Mouse (Mus musculus) heart, embryonic 15.5 days (tissue): Measurements from ENCODE around the gene Hectd1. TPM values are rescaled to one million over a fixed set of nuclear protein-coding genes. Genes with fewer than 3 reads are reported as not detected.
A peak's percentile ranks its signal among the peaks of the same experiment; 100 is the strongest.

Experiments used
- ATAC-seq: fragments of 200-750 bp; cut with Nextera tagmentation; replicated peaks from 2 replicates; pipeline ENCODE4 v1.8.0; 2017; ENCODE audit warnings: low read depth, moderate TSS enrichment; ENCODE audit not compliant: insufficient number of reproducible peaks, insufficient read depth, low FRiP score
- H3K27ac ChIP-seq: fragments of 300-500 bp; sonication (generic); 2 replicates; pipeline ENCODE4 v1.5.1; 2015; ENCODE audit warnings: mild to moderate bottlenecking, inconsistent platforms
- H3K27me3 ChIP-seq: fragments of 300-500 bp; sonication (generic); 2 replicates; pipeline ENCODE4 v1.6.1; 2015; ENCODE audit warnings: inconsistent platforms
- H3K36me3 ChIP-seq: fragments of 300-500 bp; sonication (generic); 2 replicates; pipeline ENCODE4 v1.6.1; 2015; ENCODE audit warnings: mild to moderate bottlenecking, inconsistent platforms
- H3K4me1 ChIP-seq: fragments of 300-500 bp; sonication (generic); replicated peaks from 2 replicates; pipeline ENCODE4 v1.6.1; 2015; ENCODE audit warnings: inconsistent platforms
- H3K4me2 ChIP-seq: fragments of 300-500 bp; sonication (generic); 2 replicates; pipeline ENCODE4 v1.6.1; 2015; ENCODE audit warnings: inconsistent platforms, mild to moderate bottlenecking, moderate library complexity
- H3K4me3 ChIP-seq: fragments of 300-500 bp; sonication (generic); 2 replicates; pipeline ENCODE4 v1.5.1; 2015; ENCODE audit warnings: mild to moderate bottlenecking, inconsistent platforms
- H3K9ac ChIP-seq: fragments of 300-500 bp; sonication (generic); 2 replicates; pipeline ENCODE4 v1.6.1; 2015; ENCODE audit warnings: mild to moderate bottlenecking, inconsistent platforms
- H3K9me3 ChIP-seq: fragments of 300-500 bp; sonication (generic); replicated peaks from 2 replicates; pipeline ENCODE4 v1.6.1; 2016; ENCODE audit warnings: inconsistent platforms
- WGBS: fragments of 180-500 bp; shearing (Covaris S2); methylation state at CpG from one replicate; pipeline ENCODE4 v1.1.7; 2015; ENCODE audit warnings: mixed read lengths; 5-methylcytosine and 5-hydroxymethylcytosine counted together
- polyA plus RNA-seq: library from polyadenylated mRNA; unstranded; fragments of >200 nt; fragmentation: Nextera tagmentation; extraction: Ambion mirVana; gene quantifications from 2 replicates; pipeline ENCODE4 v1.2.1, GENCODE M21; 2015

The Hectd1 gene
- polyA plus RNA-seq, 1 experiment from 2014 or later: 30.8 TPM

DNA sequence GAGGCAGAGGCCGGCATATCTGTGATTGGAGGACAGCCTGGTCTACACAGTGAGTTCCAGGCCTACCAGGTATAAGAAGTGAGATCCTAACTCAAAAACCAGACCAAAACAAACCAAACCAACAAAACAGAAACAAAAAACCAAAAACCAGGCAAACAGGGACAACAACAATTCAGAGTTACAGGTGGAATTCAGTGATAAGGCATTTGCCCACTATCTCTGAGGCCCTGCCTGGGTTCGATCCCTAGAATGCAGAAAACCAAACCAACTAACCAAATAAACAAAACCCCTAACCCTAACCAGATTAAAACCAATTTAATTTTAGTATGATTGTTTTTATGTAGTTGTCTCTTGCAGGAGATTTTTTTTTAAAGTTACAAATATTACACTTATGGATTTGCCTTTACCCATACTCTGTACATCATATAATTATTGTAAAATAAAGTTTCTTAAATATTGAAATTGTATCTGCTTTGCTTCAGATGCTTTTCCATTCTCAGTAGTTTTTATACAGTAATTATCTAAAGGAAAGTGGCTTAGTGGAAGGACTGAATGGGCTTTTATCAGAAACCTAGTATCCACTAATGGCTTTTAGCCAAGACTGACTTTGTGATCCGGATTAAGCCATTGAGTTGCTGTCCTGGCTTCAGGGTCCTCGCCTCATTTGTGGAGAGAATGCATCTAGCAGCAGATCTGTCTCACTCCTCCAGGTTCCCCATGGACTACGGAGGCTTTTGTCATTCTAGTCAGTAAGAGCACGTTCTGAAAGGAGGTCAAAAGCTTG, 12.9 kb upstream of the Hectd1 start:
- no peak overlapping the region for H3K4me2 ChIP-seq
- H3K4me3 ChIP-seq: no peak overlapping the region
- no peaks in the 10 kb centered on the region for H3K9me3 ChIP-seq
- WGBS: 50% methylated on average over 6 of the region's 6 CpGs
- no peaks in the 10 kb centered on the region for H3K27me3 ChIP-seq
- no peak overlapping the region for H3K27ac ChIP-seq
- H3K36me3 ChIP-seq: no peaks in the 10 kb centered on the region
- peaks cover 18% of the 10 kb centered on the region for H3K4me1 ChIP-seq
- H3K9ac ChIP-seq: no peak overlapping the region
- no peak for ATAC-seq

DNA sequence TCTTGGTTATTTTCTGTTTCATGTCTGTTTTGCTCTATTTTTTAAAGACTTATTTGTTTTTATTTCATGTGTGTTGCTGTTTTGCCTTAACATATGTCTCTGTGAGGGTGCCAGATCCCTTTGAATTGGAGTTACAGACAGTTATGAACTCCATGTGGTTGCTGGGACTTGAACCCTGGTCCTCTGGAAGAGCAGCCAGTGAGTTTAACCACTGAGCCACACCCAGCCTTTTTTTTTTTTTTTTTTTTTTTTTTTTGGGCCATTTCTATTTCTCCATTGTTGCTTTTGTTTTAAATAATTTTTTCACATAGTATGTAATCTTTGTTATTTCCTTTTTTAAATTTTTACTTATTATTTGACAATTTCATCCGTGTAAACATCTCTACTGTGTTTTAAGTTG, 10.5 kb upstream of the Hectd1 start:
- no peaks in the 10 kb centered on the region for H3K27me3 ChIP-seq
- no peaks in the 10 kb centered on the region for H3K9me3 ChIP-seq
- no peak for ATAC-seq
- no peaks in the 10 kb centered on the region for H3K36me3 ChIP-seq
- WGBS: 90% methylated on average over 1 of the region's 1 CpGs
- H3K4me2 ChIP-seq: no peak overlapping the region
- no peak overlapping the region for H3K9ac ChIP-seq
- peaks cover 14% of the 10 kb centered on the region for H3K4me1 ChIP-seq
- H3K27ac ChIP-seq: no peak overlapping the region
- no peak overlapping the region for H3K4me3 ChIP-seq

DNA sequence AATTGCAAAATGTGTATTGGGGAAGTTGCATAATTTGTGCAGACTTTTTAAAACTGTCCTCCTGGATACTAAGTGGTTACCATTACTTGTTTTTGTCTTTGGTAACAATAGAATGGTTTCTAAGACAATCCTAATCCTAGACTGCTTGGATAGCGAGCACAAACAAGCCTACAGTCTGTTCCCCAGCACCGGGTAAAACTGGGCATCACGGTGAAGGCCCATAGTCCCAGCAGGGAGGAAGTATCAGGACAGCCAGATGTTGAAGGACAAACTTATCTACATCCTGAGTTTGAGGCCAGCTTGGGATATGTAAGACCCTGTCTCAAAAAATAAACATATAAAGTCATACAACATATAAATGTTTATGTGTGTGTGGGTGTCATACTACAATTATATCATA, 5.9 kb upstream of the Hectd1 start:
- no peak overlapping the region for H3K9ac ChIP-seq
- H3K9me3 ChIP-seq: no peaks in the 10 kb centered on the region
- H3K4me1 ChIP-seq: 0 out of 2 replicates have a peak, but pooled peaks cover 2% of the 10 kb centered on the region
- no peak overlapping the region for H3K27ac ChIP-seq
- no peak overlapping the region for H3K4me2 ChIP-seq
- ATAC-seq: no peak
- WGBS: 56% methylated on average over 3 of the region's 3 CpGs
- no peaks in the 10 kb centered on the region for H3K36me3 ChIP-seq
- H3K4me3 ChIP-seq: no peak overlapping the region
- H3K27me3 ChIP-seq: no peaks in the 10 kb centered on the region

DNA sequence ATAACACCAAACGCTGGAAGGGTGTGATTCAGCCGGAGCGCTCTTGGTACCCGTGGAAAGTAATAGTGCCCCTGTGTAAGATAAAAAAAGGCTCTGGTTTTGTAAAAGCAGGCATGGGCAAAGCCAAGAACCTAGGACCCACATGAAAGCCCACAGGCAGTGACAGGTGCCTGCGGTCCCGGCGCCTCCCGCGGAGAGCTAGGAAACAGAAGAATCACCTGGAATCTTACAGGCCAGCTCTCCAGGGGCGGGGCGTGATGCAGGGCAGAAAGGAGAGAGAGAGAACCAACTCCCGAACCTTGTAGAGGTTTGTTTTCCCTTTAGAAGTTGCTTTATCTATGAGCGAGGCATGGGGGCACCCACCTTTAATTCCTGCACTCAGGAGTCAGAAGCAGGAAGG, 2.6 kb upstream of the Hectd1 start:
- Histone ChIP-seq H3K36me3 (no peaks in the 10 kb centered on the region), H3K4me3 (no peak overlapping the region), H3K27ac (no peak overlapping the region), H3K9ac (no peak overlapping the region), H3K27me3 (no peaks in the 10 kb centered on the region), H3K4me1 (peaks cover 11% of the 10 kb centered on the region), H3K9me3 (no peaks in the 10 kb centered on the region), H3K4me2 (no peak overlapping the region)
- WGBS: 85% methylated on average over 13 of the region's 13 CpGs
- ATAC-seq: no peak

DNA sequence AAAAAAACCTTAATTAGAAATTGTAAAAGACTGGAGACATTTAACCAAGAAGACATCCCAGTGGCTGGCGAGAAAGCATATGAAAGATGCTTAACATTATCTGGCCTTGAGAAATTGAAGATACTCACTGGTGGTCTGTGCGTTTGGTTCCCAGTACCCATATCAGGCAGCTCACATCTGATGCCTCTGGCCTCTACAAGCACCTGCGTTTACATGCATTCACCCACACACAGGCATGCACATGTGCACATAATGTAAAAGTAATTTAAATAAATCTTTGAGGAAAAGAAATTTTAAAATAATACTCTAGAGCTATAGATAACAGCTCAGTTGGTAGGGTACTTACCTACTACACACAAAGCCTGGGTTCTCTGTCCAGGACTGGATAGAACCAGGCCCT, 2.0 kb upstream of the Hectd1 start:
- Histone ChIP-seq H3K36me3 (no peaks in the 10 kb centered on the region), H3K4me1 (peaks cover 14% of the 10 kb centered on the region), H3K4me3 (no peak overlapping the region), H3K9ac (no peak overlapping the region), H3K27me3 (no peaks in the 10 kb centered on the region), H3K27ac (no peak overlapping the region), H3K9me3 (no peaks in the 10 kb centered on the region), H3K4me2 (no peak overlapping the region; the same call in 1 of the 2 replicates)
- no peak for ATAC-seq
- 92% methylated on average over 3 of the region's 3 CpGs for WGBS

DNA sequence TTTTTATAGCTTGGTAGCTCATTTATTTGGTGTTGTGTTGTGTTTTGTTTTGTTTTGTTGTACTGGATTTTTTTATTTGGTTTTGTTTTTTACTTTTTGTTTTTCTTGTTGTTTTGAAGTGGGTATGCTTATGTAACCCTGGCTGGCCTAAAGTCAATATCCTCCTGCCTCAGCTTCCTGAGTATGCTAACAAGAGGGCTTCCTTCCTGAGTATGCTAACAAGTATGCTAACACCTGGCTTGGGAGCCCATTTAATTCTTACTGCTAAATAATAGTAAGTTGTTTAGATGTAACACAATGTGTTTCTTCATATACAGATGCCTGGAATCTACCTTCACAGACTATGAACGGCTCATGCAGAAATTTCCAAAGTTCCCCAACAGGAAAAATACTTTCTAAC, 1.3 kb upstream of the Hectd1 start:
- Histone ChIP-seq H3K9ac (no peak overlapping the region), H3K9me3 (no peaks in the 10 kb centered on the region), H3K27me3 (no peaks in the 10 kb centered on the region), H3K4me3 (peak overlapping the region; percentile 84), H3K27ac (peak overlapping the region; percentile 99; the same call in 1 of the 2 replicates), H3K4me2 (peak overlapping the region; percentile 65), H3K36me3 (peaks cover 3% of the 10 kb centered on the region; the same call in 1 of the 2 replicates), H3K4me1 (peaks cover 14% of the 10 kb centered on the region)
- no peak for ATAC-seq
- WGBS: 91% methylated on average over 1 of the region's 1 CpGs

DNA sequence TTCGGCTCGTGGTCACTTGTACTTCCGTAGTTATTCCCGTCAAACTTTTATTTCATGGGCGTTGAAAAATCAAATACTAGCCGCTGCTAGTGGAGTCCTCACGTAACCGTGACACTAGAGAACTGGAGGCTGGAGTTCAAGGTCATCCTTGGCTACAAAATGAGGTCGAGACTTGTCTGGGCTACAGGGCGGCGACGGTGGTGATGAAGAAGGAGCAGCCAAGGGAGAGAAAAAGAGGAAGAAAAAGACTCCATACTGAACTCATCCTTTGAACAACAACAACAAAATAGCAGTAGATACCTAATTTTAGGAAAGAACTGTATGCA, 704 bp upstream of the Hectd1 start:
- Histone ChIP-seq H3K9ac (peak overlapping the region; percentile 96), H3K9me3 (no peaks in the 10 kb centered on the region), H3K4me2 (peak overlapping the region; percentile 65), H3K4me1 (peaks cover 14% of the 10 kb centered on the region), H3K27ac (peak overlapping the region; percentile 99), H3K4me3 (peak overlapping the region; percentile 84), H3K27me3 (no peaks in the 10 kb centered on the region), H3K36me3 (peaks cover 7% of the 10 kb centered on the region)
- WGBS: under 1% methylated on average over 12 of the region's 12 CpGs
- peak; percentile 15; the same call in 1 of the 2 replicates for ATAC-seq

DNA sequence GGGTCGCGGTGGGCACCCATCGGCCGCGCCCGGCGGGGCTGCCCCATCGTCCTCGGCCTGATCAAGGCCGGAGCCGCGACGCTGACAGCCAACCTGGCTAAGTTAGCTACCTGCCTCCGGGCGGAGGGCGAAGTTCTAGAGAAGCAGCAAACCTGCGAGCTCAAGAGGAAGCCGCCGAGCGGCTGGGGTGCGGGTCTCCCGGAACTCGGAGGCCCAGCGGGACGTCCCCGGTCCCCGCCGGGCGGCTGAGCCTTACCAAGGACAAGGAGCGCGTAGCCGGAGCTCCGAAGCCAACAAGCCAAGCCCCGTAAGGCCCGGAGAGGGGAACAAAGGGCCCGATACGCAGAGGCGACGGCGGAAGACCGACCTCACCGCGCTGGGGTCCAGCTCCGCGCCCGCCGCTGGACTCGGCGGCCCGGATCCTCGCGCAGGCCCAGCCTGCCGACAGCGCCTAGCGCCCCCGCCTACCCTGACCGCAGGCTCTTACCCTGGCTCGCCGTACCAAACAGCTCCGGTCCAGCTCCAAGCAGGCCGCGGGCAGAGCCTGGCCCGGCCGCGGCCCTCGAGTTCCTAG, 533 bp downstream of the Hectd1 start:
- peak overlapping the region; percentile 96 for H3K9ac ChIP-seq
- H3K27ac ChIP-seq: peak overlapping the region; percentile 99
- H3K36me3 ChIP-seq: peaks cover 14% of the 10 kb centered on the region
- WGBS: under 1% methylated on average over 66 of the region's 66 CpGs
- peak overlapping the region; percentile 84 for H3K4me3 ChIP-seq
- H3K9me3 ChIP-seq: no peaks in the 10 kb centered on the region
- peak overlapping the region; percentile 65 for H3K4me2 ChIP-seq
- H3K4me1 ChIP-seq: peaks cover 14% of the 10 kb centered on the region
- no peaks in the 10 kb centered on the region for H3K27me3 ChIP-seq
- 0 out of 2 replicates have a peak, but pooled peaks have one; percentile 2 for ATAC-seq

DNA sequence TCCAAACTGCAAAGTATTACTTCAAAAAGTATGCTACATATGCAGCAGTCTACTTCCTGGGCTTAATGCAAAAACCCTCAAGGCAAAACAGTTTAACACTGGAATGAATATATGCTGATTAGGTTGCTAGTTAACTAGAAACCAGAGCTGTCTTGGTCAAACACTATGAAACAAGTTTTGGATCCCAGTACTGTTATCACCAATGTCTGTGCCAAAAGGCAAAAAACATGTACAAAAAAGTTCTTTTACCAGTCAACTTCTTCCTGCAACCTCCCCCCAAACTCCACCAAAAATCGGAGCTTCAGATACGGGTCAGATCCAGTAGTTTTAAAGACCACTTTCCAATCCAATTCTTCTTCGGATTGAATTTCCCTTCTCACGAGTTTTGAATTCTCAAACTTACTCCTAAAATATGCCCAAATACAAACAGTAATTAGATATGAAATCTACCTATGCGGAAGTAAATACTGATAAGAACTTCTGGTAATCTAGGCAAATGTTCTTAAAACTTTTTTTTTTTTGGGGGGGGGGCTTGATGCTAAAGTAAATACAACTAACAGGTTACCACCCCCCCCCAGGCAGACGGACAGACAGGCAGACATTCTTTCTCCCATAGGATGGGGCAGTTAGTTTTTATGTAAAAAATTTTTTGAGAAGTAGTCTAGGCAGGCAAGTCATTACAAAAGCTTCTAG, 1.2 kb downstream of the Hectd1 start:
- Histone ChIP-seq H3K27me3 (no peaks in the 10 kb centered on the region), H3K27ac (peak overlapping the region; percentile 99), H3K4me2 (peak overlapping the region; percentile 65), H3K4me1 (peaks cover 16% of the 10 kb centered on the region), H3K4me3 (peak overlapping the region; percentile 84), H3K9me3 (no peaks in the 10 kb centered on the region), H3K36me3 (peaks cover 14% of the 10 kb centered on the region), H3K9ac (peak overlapping the region; percentile 96)
- ATAC-seq: no peak
- WGBS: 15% methylated on average over 6 of the region's 6 CpGs

DNA sequence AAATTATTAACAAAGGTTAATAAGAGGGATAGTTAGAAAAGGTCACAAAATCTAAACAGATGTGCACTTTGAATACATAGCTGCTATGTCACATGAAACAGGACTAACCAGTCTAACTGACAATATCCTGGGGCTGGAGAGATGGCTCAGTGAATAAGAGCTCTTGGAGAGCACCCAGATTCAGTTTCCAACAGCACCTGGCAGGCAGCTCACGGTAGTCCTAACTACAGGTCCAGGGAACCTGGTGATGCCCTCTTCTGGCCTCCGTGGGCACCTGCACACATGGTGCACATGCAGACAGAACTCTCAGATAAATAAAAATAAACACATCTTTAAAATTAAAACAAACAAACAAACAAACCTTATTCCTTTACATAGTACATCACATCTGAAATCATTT, 4.0 kb downstream of the Hectd1 start:
- H3K36me3 ChIP-seq: peaks cover 14% of the 10 kb centered on the region
- no peak overlapping the region for H3K27ac ChIP-seq
- H3K4me2 ChIP-seq: no peak overlapping the region
- H3K9me3 ChIP-seq: no peaks in the 10 kb centered on the region
- peaks cover 30% of the 10 kb centered on the region for H3K4me1 ChIP-seq
- no peaks in the 10 kb centered on the region for H3K27me3 ChIP-seq
- no peak for ATAC-seq
- H3K4me3 ChIP-seq: no peak overlapping the region
- WGBS: 81% methylated on average over 2 of the region's 2 CpGs
- H3K9ac ChIP-seq: no peak overlapping the region

DNA sequence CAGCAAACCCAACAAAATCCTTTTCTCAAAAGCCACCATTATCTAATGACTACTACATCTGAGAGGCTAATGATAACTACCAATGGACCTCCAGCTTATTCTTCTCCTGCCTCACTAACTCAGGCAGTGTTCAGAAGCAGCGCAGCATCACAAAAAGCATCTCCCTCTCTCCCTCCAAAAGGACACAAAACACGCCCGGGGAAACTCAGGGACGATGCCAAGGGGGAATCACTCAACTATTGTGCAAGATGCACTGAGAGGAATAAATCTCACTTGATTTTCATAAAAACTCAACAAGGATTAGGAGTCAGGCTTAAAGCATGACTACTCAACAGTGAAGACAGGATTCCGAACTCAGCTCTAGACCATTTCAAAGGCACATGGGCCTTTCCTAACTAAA, 6.0 kb downstream of the Hectd1 start:
- Histone ChIP-seq H3K9ac (no peak overlapping the region), H3K4me2 (no peak overlapping the region), H3K27ac (no peak overlapping the region), H3K36me3 (peaks cover 14% of the 10 kb centered on the region), H3K4me1 (peaks cover 37% of the 10 kb centered on the region), H3K27me3 (no peaks in the 10 kb centered on the region), H3K9me3 (no peaks in the 10 kb centered on the region), H3K4me3 (no peak overlapping the region)
- WGBS: 88% methylated on average over 5 of the region's 5 CpGs
- no peak for ATAC-seq
